Mouse (Mus musculus) Patski (cell line): Measurements from ENCODE around the gene T2. TPM values are rescaled to one million over a fixed set of nuclear protein-coding genes. Genes with fewer than 3 reads are reported as not detected.
"Not testable (repeated sequence)": the region's sequence is repeated elsewhere in the genome, so short reads cannot be mapped to it uniquely, and the experiment has no call there.

Experiments used
- ATAC-seq: fragments of 100-300 bp; one replicate; pipeline ENCODE4 v1.8.0; 2021
- CTCF ChIA-PET: fragments of 350-600 bp; sonication (Branson Sonifier 250); formaldehyde crosslinking; loops from one replicate; lab custom pipeline; 2022; ENCODE audit warnings: inconsistent platforms; lab: Charles Lee
- POLR2A ChIA-PET: fragments of 350-600 bp; sonication (Branson Sonifier 250); formaldehyde crosslinking; loops from one replicate; lab custom pipeline; 2022; ENCODE audit warnings: antibody characterized with exemption, inconsistent platforms; lab: Charles Lee
- DNase-seq: peaks from one replicate; pipeline ENCODE4 v3.0.0-alpha.2; 2011; ENCODE audit warnings: low read depth, low spot score
- H3K27me3 ChIP-seq: fragments of 371-371 bp; one replicate; pipeline ENCODE4 v1.5.1; 2021
- CTCF ChIP-seq: fragments of 100-300 bp; IDR thresholded peaks from one replicate; pipeline ENCODE4 v1.5.1; 2021
- in situ Hi-C: fragments of 300-500 bp; cut with MboI; formaldehyde crosslinking; loops from 3 replicates; pipeline ENCODE4 v1.11.1; 2018; ENCODE audit warnings: low pct_unique_long_range_greater_than_20kb, mixed read lengths
- polyA plus RNA-seq: library from polyadenylated mRNA; unstranded; gene quantifications from one replicate; pipeline ENCODE4 v1.2.3, GENCODE M21; 2021

The T2 gene
- polyA plus RNA-seq, 1 experiment from 2014 or later = 0.05 TPM

GRCm38 (mm10) chr17:8388990-8389789 is 33.4 kb downstream of the T2 start:
- no peak for TF ChIP-seq CTCF
- DNase-seq (no peak), ATAC-seq (no peak)
- ChIA-PET CTCF (no interaction called here), POLR2A (no interaction called here)
- in situ Hi-C loops = no loop called here
- H3K27me3 ChIP-seq = peaks cover 11% of the 10 kb centered on the region

GRCm38 (mm10) chr17:8389790-8390095 is 34.0 kb downstream of the T2 start:
- ATAC-seq (no peak), DNase-seq (no peak)
- in situ Hi-C loops = no loop called here
- H3K27me3 ChIP-seq = peaks cover 11% of the 10 kb centered on the region
- TF ChIP-seq CTCF = no peak
- POLR2A ChIA-PET = no interaction called here
- CTCF ChIA-PET = no interaction called here

GRCm38 (mm10) chr17:8390487-8390886 is 34.7 kb downstream of the T2 start:
- in situ Hi-C loops = no loop called here
- no peak for TF ChIP-seq CTCF
- H3K27me3 ChIP-seq = peaks cover 11% of the 10 kb centered on the region
- DNase-seq (no peak), ATAC-seq (no peak)
- CTCF ChIA-PET = no interaction called here
- POLR2A ChIA-PET = no interaction called here

- ATAC-seq = no peak
- ChIA-PET POLR2A (interaction anchor here (0.6 kb wide), 1 partner anchor 217 kb away, joined by 8 read pairs; no protein-coding TSS in a partner anchor), CTCF (no interaction called here)
- DNase-seq = no peak
- in situ Hi-C loops = no loop called here
- TF ChIP-seq CTCF = no peak
- peaks cover 5% of the 10 kb centered on the region for H3K27me3 ChIP-seq
Measured at GRCm38 (mm10) chr17:8396371-8396770, 40.6 kb downstream of the T2 start.

- no peaks in the 10 kb centered on the region for H3K27me3 ChIP-seq
- in situ Hi-C loops = no loop called here
- CTCF ChIA-PET = interaction anchor here (1.5 kb wide), 1 partner anchor 11 kb away, joined by 4 read pairs; no protein-coding TSS in a partner anchor
- no peak for ATAC-seq
- DNase-seq = no peak
- POLR2A ChIA-PET = interaction anchor here (0.7 kb wide), 1 partner anchor 131 kb away, joined by 5 read pairs; no protein-coding TSS in a partner anchor
- no peak for TF ChIP-seq CTCF
Measured at GRCm38 (mm10) chr17:8397946-8398345, 42.2 kb downstream of the T2 start.

- DNase-seq, CTCF ChIA-PET, ATAC-seq, POLR2A ChIA-PET, H3K27me3 ChIP-seq, in situ Hi-C loops: not testable (repeated sequence)
Measured at GRCm38 (mm10) chr17:8403932-8404331, 48.1 kb downstream of the T2 start.

- ATAC-seq = no peak
- ChIA-PET POLR2A (no interaction called here), CTCF (no interaction called here)
- H3K27me3 ChIP-seq = peaks cover 5% of the 10 kb centered on the region
- TF ChIP-seq CTCF = no peak
- DNase-seq = no peak
- in situ Hi-C loops = no loop called here
Measured at GRCm38 (mm10) chr17:8406285-8406684, 50.5 kb downstream of the T2 start.

- POLR2A ChIA-PET, DNase-seq, CTCF ChIA-PET, in situ Hi-C loops, ATAC-seq: not testable (repeated sequence)
- peaks cover 15% of the 10 kb centered on the region for H3K27me3 ChIP-seq
Measured at GRCm38 (mm10) chr17:8408002-8408401, 52.2 kb downstream of the T2 start.

GRCm38 (mm10) chr17:8408589-8409295 is 53.0 kb downstream of the T2 start:
- in situ Hi-C loops = no loop called here
- ATAC-seq = no peak
- DNase-seq = no peak
- H3K27me3 ChIP-seq = peaks cover 15% of the 10 kb centered on the region
- CTCF ChIA-PET = no interaction called here
- TF ChIP-seq CTCF = no peak
- POLR2A ChIA-PET = interaction anchor here (0.6 kb wide), 1 partner anchor 73 kb away, joined by 3 read pairs; no protein-coding TSS in a partner anchor

- ChIA-PET POLR2A (no interaction called here), CTCF (no interaction called here)
- H3K27me3 ChIP-seq = peaks cover 25% of the 10 kb centered on the region
- TF ChIP-seq CTCF = no peak
- ATAC-seq (no peak), DNase-seq (no peak)
- in situ Hi-C loops = no loop called here
Measured at GRCm38 (mm10) chr17:8410330-8410729, 54.5 kb downstream of the T2 start.

GRCm38 (mm10) chr17:8413656-8414055 is 57.9 kb downstream of the T2 start:
- ATAC-seq (no peak), DNase-seq (no peak)
- ChIA-PET POLR2A (no interaction called here), CTCF (no interaction called here)
- in situ Hi-C loops = no loop called here
- H3K27me3 ChIP-seq = peaks cover 32% of the 10 kb centered on the region
- no peak for TF ChIP-seq CTCF
